Mouse (Mus musculus) brain, adult 10 weeks (tissue): Measurements from ENCODE around the gene Eid1. TPM values are rescaled to one million over a fixed set of nuclear protein-coding genes. Genes with fewer than 3 reads are reported as not detected.

Experiments used
- polyA plus RNA-seq: library from polyadenylated mRNA; stranded (reverse); fragments of 350-450 nt; fragmentation: Illumina TruSeq; extraction: RNeasy Lipid Tissue Mini Kit (QIAGEN cat#74804); gene quantifications from one replicate; pipeline ENCODE4 v1.2.3, GENCODE M21; 2015; ENCODE audit warnings: low read depth, low replicate concordance

Eid1 gene
- polyA plus RNA-seq, result 294 TPM

GRCm38 (mm10) chr2:125672957-125673631 lies at the start of gene Eid1:
Eid1 (plus strand) TSS chr2:125673095.

GRCm38 (mm10) chr2:125624837-125625351 lies 48.0 kb upstream of the Eid1 start, which contains the start of gene Cep152:
Cep152 (minus strand) TSS chr2:125625113.

DNA sequence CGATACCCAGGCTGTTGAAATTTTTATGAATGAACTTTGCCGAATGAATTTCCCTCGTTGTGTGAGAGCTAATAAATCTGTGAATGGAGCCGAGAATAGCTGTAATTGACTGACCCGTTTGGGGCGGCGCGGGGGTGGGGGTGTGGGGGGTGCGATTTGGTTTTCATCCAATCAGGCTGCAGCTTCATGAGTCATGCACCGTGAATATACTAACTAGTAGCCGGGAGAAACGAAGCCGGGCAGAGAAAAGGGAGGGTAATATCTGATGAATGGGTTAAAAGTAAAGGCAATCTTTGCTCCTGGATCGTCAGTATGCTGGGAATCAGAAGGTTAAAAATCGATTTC lies 51.2 kb downstream of the Eid1 start, which contains the start of gene Shc4:
Shc4 (minus strand) TSS at position 63 of the 345 bp plus-strand sequence.

Other genes starting within 250 kb of the Eid1 start
- not detected for gene Gm9913, start 168.0 kb upstream of the Eid1 start, polyA plus RNA-seq
- gene Fbn1, start 165.1 kb upstream of the Eid1 start, polyA plus RNA-seq, result 2.2 TPM
- 1.4 TPM for gene Cep152, start 48.0 kb upstream of the Eid1 start, polyA plus RNA-seq
- 5.4 TPM for gene Shc4, start 51.1 kb downstream of the Eid1 start, polyA plus RNA-seq
- gene Secisbp2l, start 109.8 kb downstream of the Eid1 start, polyA plus RNA-seq, result 66.2 TPM
- 27.1 TPM for gene Galk2, start 186.0 kb downstream of the Eid1 start, polyA plus RNA-seq
- 132 TPM for gene Cops2, start 186.0 kb downstream of the Eid1 start, polyA plus RNA-seq